Mouse (Mus musculus): Measurements from ENCODE around the gene Olfr835. TPM values are rescaled to one million over a fixed set of nuclear protein-coding genes. Genes with fewer than 3 reads are reported as not detected.

Gene Olfr835
- polyA plus RNA-seq (2012; ENCODE audit: insufficient read depth, insufficient read length, missing spikeins), result not detected in 2 replicates

DNA sequence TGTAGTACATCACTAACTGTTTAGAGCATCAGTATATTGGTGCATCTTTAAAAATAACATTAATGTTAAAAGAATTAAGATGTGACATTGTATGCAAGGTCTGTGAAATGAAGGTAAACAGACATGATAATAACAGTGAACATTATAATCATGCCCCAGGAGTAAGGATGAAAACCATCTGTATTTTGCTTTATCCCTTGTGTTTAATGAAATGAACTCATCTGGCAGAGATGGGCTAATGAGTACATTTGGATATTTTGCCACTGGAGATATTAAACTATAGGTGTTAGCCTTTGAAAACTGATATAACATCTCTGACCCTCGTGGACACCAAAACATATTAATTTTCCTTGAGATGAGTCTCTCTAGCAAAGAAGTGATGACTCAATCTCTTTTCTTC lies at the start of gene Olfr835:
Olfr835 (plus strand) TSS at position 301 of the 400 bp plus-strand sequence.
- no peaks in the 10 kb centered on the region for H3K4me1 ChIP-seq (ENCODE audit: control insufficient read depth, insufficient read depth, low read length)
- H3K4me3 ChIP-seq (ENCODE audit: insufficient read depth, low read length), result no peak within 1 kb of the TSS
- TF ChIP-seq CTCF (IDR thresholded peaks at IDR 0.05; ENCODE audit: low read depth, low read length), result no peak
- no peak for TF ChIP-seq POLR2A (IDR thresholded peaks at IDR 0.05; ENCODE audit: borderline replicate concordance, low read depth, low read length)
- no peak within 1 kb of the TSS for H3K27ac ChIP-seq (ENCODE audit: insufficient read depth, low read depth, low read length)

DNA sequence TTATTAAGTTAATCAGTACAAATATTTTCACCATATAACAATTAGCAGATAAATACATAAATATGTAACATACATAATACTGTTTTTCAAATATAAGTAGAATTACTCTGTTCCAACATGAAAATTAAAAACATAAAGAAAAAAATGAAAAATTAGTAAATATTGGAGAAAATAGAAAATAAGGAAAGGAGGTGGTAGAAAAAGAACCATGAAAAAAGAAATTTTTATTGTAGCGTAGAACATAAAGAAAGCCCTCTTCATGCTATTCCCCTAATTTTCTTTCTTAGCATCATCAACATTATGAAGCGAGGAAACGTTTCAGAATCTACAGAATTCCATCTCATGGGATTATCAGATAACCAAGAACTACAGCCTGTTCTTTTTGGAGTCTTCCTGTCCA lies 44.8 kb upstream of the Olfr835 start, which contains the start of gene Olfr834:
Olfr834 (plus strand) TSS at position 301 of the 400 bp plus-strand sequence.
- Histone ChIP-seq H3K4me3 (ENCODE audit: insufficient read depth, low read length) (no peak within 1 kb of the TSS), H3K4me1 (ENCODE audit: control insufficient read depth, insufficient read depth, low read length) (no peaks in the 10 kb centered on the region)
- TF ChIP-seq CTCF (IDR thresholded peaks at IDR 0.05; ENCODE audit: low read depth, low read length), result no peak
- no peak for TF ChIP-seq POLR2A (IDR thresholded peaks at IDR 0.05; ENCODE audit: borderline replicate concordance, low read depth, low read length)

DNA sequence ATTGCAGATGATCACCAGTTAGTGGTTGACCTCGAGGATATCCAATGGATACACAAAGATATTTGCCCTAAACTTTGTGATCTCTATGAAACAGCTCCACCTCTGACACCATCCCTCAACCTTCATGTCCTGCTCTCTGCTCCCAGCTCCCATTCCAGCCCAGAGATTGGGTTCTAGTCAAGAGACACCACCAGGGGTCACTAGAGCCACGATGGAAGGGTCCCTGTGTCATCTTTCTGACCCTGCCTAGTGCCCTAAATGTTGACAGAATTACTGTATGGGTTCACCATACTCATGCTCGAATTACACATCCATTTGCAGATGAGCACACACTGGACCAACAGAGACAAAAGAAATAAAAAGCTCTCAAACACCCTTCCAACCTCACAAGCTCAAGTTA lies 52.5 kb downstream of the Olfr835 start:
- H3K4me3 ChIP-seq (ENCODE audit: insufficient read depth, low read length), result no peak overlapping the region
- no peaks in the 10 kb centered on the region for H3K4me1 ChIP-seq (ENCODE audit: control insufficient read depth, insufficient read depth, low read length)
- no peak for TF ChIP-seq CTCF (IDR thresholded peaks at IDR 0.05; ENCODE audit: low read depth, low read length)
- no peak for TF ChIP-seq POLR2A (IDR thresholded peaks at IDR 0.05; ENCODE audit: borderline replicate concordance, low read depth, low read length)
- no peak overlapping the region for H3K27ac ChIP-seq (ENCODE audit: insufficient read depth, low read depth, low read length)

More for the DNA sequence above, 44.8 kb upstream of the Olfr835 start, which contains the start of gene Olfr834:
- no peak within 1 kb of the TSS for H3K27ac ChIP-seq (ENCODE audit: insufficient read depth, low read depth, low read length)

Other genes starting within 250 kb of the Olfr835 start
- gene Olfr828, start 213.2 kb upstream of the Olfr835 start, polyA plus RNA-seq (2012; ENCODE audit: insufficient read depth, insufficient read length, missing spikeins), result not detected in 2 replicates
- not detected in 2 replicates for gene Olfr829, start 177.8 kb upstream of the Olfr835 start, polyA plus RNA-seq (2012; ENCODE audit: insufficient read depth, insufficient read length, missing spikeins)
- not detected in 2 replicates for gene Olfr830, start 158.0 kb upstream of the Olfr835 start, polyA plus RNA-seq (2012; ENCODE audit: insufficient read depth, insufficient read length, missing spikeins)
- gene Olfr832, start 95.6 kb upstream of the Olfr835 start, polyA plus RNA-seq (2012; ENCODE audit: insufficient read depth, insufficient read length, missing spikeins), result not detected in 2 replicates
- not detected in 2 replicates for gene Olfr834, start 44.7 kb upstream of the Olfr835 start, polyA plus RNA-seq (2012; ENCODE audit: insufficient read depth, insufficient read length, missing spikeins)
- not detected in 2 replicates for gene Olfr836, start 87.6 kb downstream of the Olfr835 start, polyA plus RNA-seq (2012; ENCODE audit: insufficient read depth, insufficient read length, missing spikeins)
- not detected in 2 replicates for gene Olfr837, start 103.6 kb downstream of the Olfr835 start, polyA plus RNA-seq (2012; ENCODE audit: insufficient read depth, insufficient read length, missing spikeins)
- not detected in 2 replicates for gene Olfr839-ps1, start 144.6 kb downstream of the Olfr835 start, polyA plus RNA-seq (2012; ENCODE audit: insufficient read depth, insufficient read length, missing spikeins)
- gene Olfr843, start 219.3 kb downstream of the Olfr835 start, polyA plus RNA-seq (2012; ENCODE audit: insufficient read depth, insufficient read length, missing spikeins), result not detected in 2 replicates

Measured in bone marrow macrophage, adult 2 months (primary cell).